Mouse (Mus musculus) heart, embryonic 10.5 days (tissue): ENCODE measurements around the gene Idnk. TPM values are rescaled to one million over a fixed set of nuclear protein-coding genes. Genes with fewer than 3 reads are reported as not detected.

Source experiments
- DNase-seq: peaks from one replicate; pipeline ENCODE4 v3.0.0-alpha.2; 2017; ENCODE audit warnings: low spot score
- H3K27ac ChIP-seq: fragments of 300-500 bp; sonication (generic); 2 replicates; pipeline ENCODE4 v1.5.1; 2016; ENCODE audit warnings: mild to moderate bottlenecking
- H3K27me3 ChIP-seq: fragments of 300-500 bp; sonication (generic); 2 replicates; pipeline ENCODE4 v1.6.1; 2016; ENCODE audit warnings: mild to moderate bottlenecking; ENCODE audit not compliant: poor library complexity, insufficient read depth, severe bottlenecking
- H3K36me3 ChIP-seq: fragments of 300-500 bp; sonication (generic); 2 replicates; pipeline ENCODE4 v1.6.1; 2016; ENCODE audit warnings: mild to moderate bottlenecking, moderate library complexity
- H3K4me1 ChIP-seq: fragments of 300-500 bp; sonication (generic); 2 replicates; pipeline ENCODE4 v1.6.1; 2016; ENCODE audit warnings: mild to moderate bottlenecking
- H3K4me3 ChIP-seq: fragments of 300-500 bp; sonication (generic); 2 replicates; pipeline ENCODE4 v1.5.1; 2016; ENCODE audit warnings: mild to moderate bottlenecking, moderate library complexity
- H3K9me3 ChIP-seq: fragments of 300-500 bp; sonication (generic); 2 replicates; pipeline ENCODE4 v1.6.1; 2016; ENCODE audit warnings: mild to moderate bottlenecking, moderate library complexity
- WGBS: fragments of 180-500 bp; shearing (Covaris S2); methylation state at CpG from one replicate; pipeline ENCODE4 v1.1.7; 2016; 5-methylcytosine and 5-hydroxymethylcytosine counted together
- polyA plus RNA-seq: library from polyadenylated mRNA; unstranded; fragments of >200 nt; fragmentation: Nextera tagmentation; extraction: Ambion mirVana; gene quantifications from 2 replicates; pipeline ENCODE4 v1.2.1, GENCODE M21; 2016

Gene Idnk
- polyA plus RNA-seq, result 35.0 and 36.5 TPM in 2 replicates

DNA sequence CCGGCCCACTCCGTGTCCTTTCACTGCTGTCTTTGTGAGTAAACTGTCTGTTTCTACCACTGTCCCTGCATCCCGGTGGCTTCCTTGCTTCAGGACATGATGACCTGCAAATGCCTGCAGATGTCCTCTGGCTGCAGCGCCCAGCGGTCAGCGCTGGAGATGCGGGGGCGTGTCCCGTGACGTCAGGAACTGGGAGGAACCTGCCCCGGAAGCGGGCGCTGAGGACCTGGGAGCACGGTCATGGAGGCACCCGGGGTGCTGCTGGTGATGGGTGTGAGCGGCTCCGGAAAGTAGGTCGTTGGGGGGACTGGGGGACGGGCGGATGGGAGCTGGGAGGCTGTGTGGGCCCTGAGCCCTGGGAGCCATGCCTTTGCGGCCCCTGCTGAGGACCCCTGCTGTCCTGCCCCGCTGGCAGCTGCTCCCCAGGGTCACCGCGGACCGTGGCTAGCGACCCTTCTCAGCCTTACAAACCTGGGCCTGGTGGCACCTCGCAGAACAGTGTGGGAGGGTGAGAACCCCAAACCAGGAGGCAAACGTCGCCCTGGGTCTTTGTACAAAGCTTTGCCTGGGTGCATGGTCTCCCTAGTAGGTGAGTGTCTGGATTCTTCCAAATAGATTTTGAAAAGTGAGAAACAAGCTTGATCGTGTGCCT lies at the start of gene Idnk:
Gene Idnk (plus strand): TSS at position 203 of the 652 bp plus-strand sequence.
- WGBS, result under 1% methylated on average over 30 of the region's 30 CpGs
- Histone ChIP-seq H3K27me3 (no peaks in the 10 kb centered on the region), H3K36me3 (peaks cover 25% of the 10 kb centered on the region), H3K27ac (peak within 1 kb of the TSS; percentile 90), H3K9me3 (peaks cover 3% of the 10 kb centered on the region; the same call in 1 of the 2 replicates), H3K4me1 (peaks cover 18% of the 10 kb centered on the region), H3K4me3 (peak within 1 kb of the TSS; percentile 96)
- DNase-seq, result peak; percentile 95

DNA sequence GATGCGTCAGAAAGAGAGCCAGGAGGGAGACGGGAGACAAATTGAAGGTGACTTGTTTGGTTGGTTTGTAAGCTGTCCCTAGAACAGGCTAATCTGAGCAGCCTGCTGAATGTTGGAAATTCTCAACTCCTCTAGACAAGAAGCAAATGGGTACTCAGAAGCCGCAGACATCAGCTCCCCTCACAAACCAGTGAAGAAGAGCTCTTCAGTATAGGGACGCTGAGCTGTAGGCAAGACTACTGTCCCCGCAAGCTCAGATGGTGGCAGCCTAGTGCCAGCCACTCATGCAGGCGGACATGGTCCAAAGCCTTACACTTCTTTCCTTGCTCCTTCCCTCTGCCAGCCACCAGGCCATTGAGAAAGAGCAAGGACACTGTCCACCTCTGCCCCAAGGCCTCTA lies 46.1 kb upstream of the Idnk start:
- H3K4me1 ChIP-seq, result peaks cover 25% of the 10 kb centered on the region
- DNase-seq, result no peak

GRCm38 (mm10) chr13:58112191-58112590 lies 45.3 kb upstream of the Idnk start:
- H3K4me3 ChIP-seq, result peak overlapping the region; percentile 69
- peaks cover 25% of the 10 kb centered on the region for H3K4me1 ChIP-seq
- peaks cover 12% of the 10 kb centered on the region for H3K27me3 ChIP-seq
- H3K36me3 ChIP-seq, result no peaks in the 10 kb centered on the region
- peak overlapping the region; percentile 84; the same call in 1 of the 2 replicates for H3K27ac ChIP-seq
- no peak for DNase-seq
- H3K9me3 ChIP-seq, result no peaks in the 10 kb centered on the region
- WGBS, result 64% methylated on average over 10 of the region's 10 CpGs

More for the DNA sequence above, 46.1 kb upstream of the Idnk start:
- Histone ChIP-seq H3K4me3 (no peak overlapping the region), H3K27me3 (peaks cover 12% of the 10 kb centered on the region), H3K27ac (no peak overlapping the region), H3K9me3 (no peaks in the 10 kb centered on the region), H3K36me3 (no peaks in the 10 kb centered on the region)
- 85% methylated on average over 6 of the region's 6 CpGs for WGBS

- peak overlapping the region; percentile 69 for H3K4me3 ChIP-seq
- whole genome bisulfite sequencing, result 18% methylated on average over 11 of the region's 11 CpGs
- no peaks in the 10 kb centered on the region for H3K36me3 ChIP-seq
- peaks cover 12% of the 10 kb centered on the region for H3K27me3 ChIP-seq
- H3K9me3 ChIP-seq, result no peaks in the 10 kb centered on the region
- H3K4me1 ChIP-seq, result peaks cover 25% of the 10 kb centered on the region
- DNase-seq, result no peak
- peak overlapping the region; percentile 84 for H3K27ac ChIP-seq
Measured at GRCm38 (mm10) chr13:58112601-58113041, 44.8 kb upstream of the Idnk start.

GRCm38 (mm10) chr13:58113061-58113900 lies 44.2 kb upstream of the Idnk start, which contains the start of gene Klhl3:
Gene Klhl3 (minus strand): TSS chr13:58113592.
- peaks cover 25% of the 10 kb centered on the region for H3K4me1 ChIP-seq
- WGBS, result 1% methylated on average over 35 of the region's 35 CpGs
- peak within 1 kb of the TSS; percentile 84 for H3K27ac ChIP-seq
- H3K36me3 ChIP-seq, result no peaks in the 10 kb centered on the region
- H3K27me3 ChIP-seq, result peaks cover 12% of the 10 kb centered on the region
- H3K9me3 ChIP-seq, result no peaks in the 10 kb centered on the region
- H3K4me3 ChIP-seq, result peak within 1 kb of the TSS; percentile 69
- peak; percentile 85 for DNase-seq

GRCm38 (mm10) chr13:58115227-58115626 lies 42.2 kb upstream of the Idnk start:
- Histone ChIP-seq H3K27me3 (peaks cover 11% of the 10 kb centered on the region), H3K4me1 (peaks cover 25% of the 10 kb centered on the region), H3K36me3 (no peaks in the 10 kb centered on the region), H3K4me3 (no peak overlapping the region), H3K9me3 (no peaks in the 10 kb centered on the region), H3K27ac (no peak overlapping the region)
- DNase-seq, result no peak
- WGBS, result 36% methylated on average over 13 of the region's 13 CpGs

DNA sequence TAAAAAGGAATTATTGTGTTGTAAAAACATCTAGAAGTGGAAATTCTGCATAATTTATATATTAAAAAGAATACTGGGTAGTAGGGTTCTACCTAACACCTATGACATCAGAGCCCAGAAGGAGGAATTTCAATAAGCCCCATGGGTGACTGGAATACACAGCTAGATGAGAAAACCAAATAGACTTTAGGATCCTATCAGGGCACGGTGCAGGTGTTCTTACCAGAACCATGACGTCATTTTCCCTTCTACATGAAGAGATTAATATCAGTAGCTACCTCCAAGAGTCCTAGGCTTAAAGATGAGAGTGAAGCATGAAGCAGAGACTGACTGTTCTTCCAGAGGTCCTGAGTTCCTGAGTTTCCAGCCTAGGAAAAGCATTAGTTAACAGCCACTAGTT lies 40.6 kb upstream of the Idnk start:
- Histone ChIP-seq H3K4me1 (peaks cover 24% of the 10 kb centered on the region), H3K27ac (no peak overlapping the region), H3K27me3 (peaks cover 3% of the 10 kb centered on the region; the same call in 1 of the 2 replicates), H3K4me3 (no peak overlapping the region), H3K36me3 (no peaks in the 10 kb centered on the region), H3K9me3 (no peaks in the 10 kb centered on the region)
- WGBS, result 89% methylated on average over 2 of the region's 2 CpGs
- no peak for DNase-seq

- 57% methylated on average over 8 of the region's 8 CpGs for WGBS
- H3K9me3 ChIP-seq, result no peaks in the 10 kb centered on the region
Measured at GRCm38 (mm10) chr13:58117318-58118017, 40.0 kb upstream of the Idnk start.

DNA sequence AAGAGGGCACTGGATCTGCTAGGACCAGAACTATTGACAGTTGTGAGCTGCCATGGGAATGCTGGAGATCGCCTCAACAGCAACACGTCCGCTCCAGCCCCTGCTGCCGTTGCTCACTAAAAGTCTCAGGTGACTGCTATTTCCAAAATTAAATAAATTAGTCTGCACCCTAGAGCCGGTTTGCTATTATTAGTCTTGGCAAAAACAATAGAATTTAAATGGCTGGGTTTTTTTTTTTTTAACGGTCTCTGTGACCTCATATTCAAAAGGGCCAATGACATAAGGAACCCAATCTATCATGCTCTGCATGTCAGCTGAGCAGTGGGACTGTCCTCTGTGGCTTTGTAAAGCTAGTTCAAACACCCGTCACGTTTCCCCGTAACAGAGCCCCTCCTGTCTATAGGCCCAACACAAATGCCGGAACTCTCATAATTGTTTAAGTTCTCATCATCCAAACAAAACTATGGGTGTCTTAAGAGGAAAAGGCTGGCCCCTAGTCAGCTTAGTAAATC lies 34.6 kb upstream of the Idnk start:
- peaks cover 11% of the 10 kb centered on the region for H3K4me1 ChIP-seq
- no peaks in the 10 kb centered on the region for H3K9me3 ChIP-seq
- no peak overlapping the region for H3K4me3 ChIP-seq
- DNase-seq, result no peak
- 81% methylated on average over 10 of the region's 10 CpGs for WGBS
- H3K27ac ChIP-seq, result no peak overlapping the region
- H3K36me3 ChIP-seq, result peaks cover 7% of the 10 kb centered on the region
- H3K27me3 ChIP-seq, result no peaks in the 10 kb centered on the region

More at GRCm38 (mm10) chr13:58117318-58118017, 40.0 kb upstream of the Idnk start:
- no peak for DNase-seq
- Histone ChIP-seq H3K27ac (no peak overlapping the region), H3K4me1 (peaks cover 18% of the 10 kb centered on the region), H3K4me3 (no peak overlapping the region), H3K27me3 (no peaks in the 10 kb centered on the region), H3K36me3 (no peaks in the 10 kb centered on the region)

DNA sequence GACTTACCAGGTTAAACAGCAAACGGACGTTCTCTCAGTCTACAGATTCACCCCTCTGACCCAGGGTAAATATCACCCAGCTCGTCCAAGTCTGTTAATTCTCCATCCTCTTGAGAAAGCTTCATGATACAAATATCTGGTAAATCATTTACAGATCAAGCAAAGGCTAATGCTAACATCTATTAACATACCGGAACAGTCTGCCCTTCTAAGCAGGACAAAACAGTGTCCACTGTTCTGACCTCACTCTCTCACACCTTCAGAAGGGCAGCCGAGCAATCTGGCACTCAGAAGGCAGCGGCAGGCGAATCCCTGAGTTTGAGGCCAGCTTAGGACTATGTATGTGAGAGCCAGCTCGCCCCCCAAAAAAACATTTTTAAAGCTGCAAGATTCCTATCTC lies 34.1 kb upstream of the Idnk start:
- WGBS, result 72% methylated on average over 8 of the region's 8 CpGs

DNA sequence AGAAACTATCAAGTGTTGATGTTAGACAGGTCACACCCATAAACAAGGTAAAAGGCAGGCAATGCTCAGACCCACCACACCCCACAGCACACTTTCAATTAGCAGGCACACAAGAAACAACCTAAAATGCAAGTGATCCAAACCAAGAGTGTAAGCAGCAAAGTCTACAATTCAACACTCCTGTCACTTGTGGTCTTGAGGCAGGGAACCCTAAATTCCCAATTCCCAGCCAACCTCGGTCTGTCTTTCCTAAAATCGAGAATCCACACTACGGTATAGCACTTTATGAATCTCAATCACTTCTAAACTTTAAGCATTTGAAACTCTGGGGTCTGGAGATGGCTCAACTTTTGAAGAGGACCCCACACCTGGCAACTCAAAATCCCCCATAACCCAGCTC lies 33.2 kb upstream of the Idnk start:
- Histone ChIP-seq H3K27me3 (no peaks in the 10 kb centered on the region), H3K4me3 (no peak overlapping the region), H3K27ac (no peak overlapping the region), H3K36me3 (peaks cover 7% of the 10 kb centered on the region), H3K4me1 (peaks cover 11% of the 10 kb centered on the region), H3K9me3 (no peaks in the 10 kb centered on the region)
- WGBS, result 84% methylated on average over 3 of the region's 3 CpGs
- DNase-seq, result no peak

More for the DNA sequence above, 34.1 kb upstream of the Idnk start:
- Histone ChIP-seq H3K27ac (no peak overlapping the region), H3K4me1 (peaks cover 11% of the 10 kb centered on the region), H3K36me3 (peaks cover 7% of the 10 kb centered on the region), H3K27me3 (no peaks in the 10 kb centered on the region), H3K9me3 (no peaks in the 10 kb centered on the region), H3K4me3 (no peak overlapping the region)
- no peak for DNase-seq

GRCm38 (mm10) chr13:58124989-58125388 lies 32.5 kb upstream of the Idnk start:
- no peak overlapping the region for H3K4me3 ChIP-seq
- H3K27ac ChIP-seq, result no peak overlapping the region
- peaks cover 7% of the 10 kb centered on the region for H3K36me3 ChIP-seq
- no peaks in the 10 kb centered on the region for H3K9me3 ChIP-seq
- WGBS, result 46% methylated on average over 2 of the region's 2 CpGs
- no peaks in the 10 kb centered on the region for H3K27me3 ChIP-seq
- H3K4me1 ChIP-seq, result peaks cover 14% of the 10 kb centered on the region
- no peak for DNase-seq
